Mouse (Mus musculus) lung, postnatal 25 days (tissue): Measurements from ENCODE around the gene Mrpl17.

Experiments
- DNase-seq: peaks from one replicate; pipeline ENCODE4 v3.0.0; 2022; ENCODE audit warnings: low spot score

The Mrpl17 gene

DNA sequence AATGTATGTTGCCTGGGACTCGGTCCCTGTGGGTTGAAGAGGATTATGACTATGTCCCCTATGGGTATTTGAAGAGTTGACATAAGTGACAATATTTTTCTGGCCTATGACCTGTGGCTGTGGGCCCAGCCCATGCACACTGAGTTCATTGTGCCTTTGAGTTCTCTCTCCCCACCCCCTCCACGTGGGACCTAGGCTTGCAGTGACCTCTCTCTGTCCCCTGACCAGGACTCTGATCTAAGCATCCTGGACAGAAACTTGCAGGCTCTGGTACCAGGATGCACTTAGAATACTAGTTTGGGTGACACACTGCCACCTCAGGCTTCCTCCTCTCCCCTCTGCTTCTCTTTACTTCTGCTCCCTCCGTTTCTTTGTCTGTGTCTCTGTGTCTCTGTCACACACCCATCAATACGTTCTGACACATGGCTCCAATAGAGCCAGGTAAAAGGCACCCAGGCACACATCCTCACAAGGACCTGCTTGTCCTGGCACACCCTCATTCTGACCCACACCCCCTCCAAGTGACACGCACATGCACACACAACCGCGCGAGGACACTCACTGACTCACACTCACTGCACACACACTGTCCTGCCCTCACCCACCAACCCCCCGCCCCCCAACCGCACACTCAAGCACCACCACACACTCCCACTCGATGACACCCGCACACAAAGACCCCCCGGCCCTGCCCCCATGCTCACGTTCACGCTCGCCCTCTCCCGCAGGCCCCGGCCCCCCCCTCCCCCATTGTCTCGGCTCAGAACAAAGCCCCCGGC lies 24.2 kb downstream of the Mrpl17 start:
- no peak for DNase-seq

DNA sequence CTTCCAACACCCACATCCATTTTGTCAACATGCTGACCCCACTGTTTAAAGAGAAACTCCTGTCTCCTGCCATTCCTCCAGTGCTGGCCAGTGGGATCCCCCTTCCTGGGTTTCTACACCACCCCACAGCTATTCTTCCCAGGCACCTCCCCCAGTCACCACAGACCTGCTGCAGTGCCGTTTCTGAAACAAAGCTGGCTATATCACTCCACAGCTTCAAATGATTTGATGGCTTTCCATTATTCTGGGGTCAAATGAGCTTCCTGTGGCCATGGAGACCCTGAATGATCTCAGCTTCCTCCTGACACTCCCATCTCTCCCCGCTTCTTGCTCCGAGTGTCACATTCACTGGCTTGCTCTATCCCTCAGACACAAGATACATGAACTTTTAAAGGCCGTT lies 26.3 kb downstream of the Mrpl17 start:
- no peak for DNase-seq

DNA sequence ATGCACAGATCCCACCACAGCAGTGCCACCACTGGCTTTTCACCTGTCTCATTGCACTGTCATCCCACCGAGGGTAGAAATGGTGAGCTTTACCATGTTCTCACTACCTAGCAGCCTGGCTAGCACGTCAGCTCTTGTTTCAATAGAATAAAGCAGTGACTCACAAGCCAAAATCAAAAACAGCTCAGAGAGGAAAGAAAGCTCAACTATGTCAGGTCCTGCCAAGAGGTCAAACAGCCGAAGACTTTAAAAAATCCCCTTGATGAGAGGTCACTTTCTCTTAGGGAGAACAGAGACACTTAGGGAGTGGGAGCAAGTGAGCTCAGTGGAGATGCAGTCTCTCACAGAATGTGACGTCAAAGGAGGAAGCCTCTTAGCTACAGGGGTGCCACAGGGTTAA lies 27.0 kb downstream of the Mrpl17 start:
- no peak for DNase-seq

DNA sequence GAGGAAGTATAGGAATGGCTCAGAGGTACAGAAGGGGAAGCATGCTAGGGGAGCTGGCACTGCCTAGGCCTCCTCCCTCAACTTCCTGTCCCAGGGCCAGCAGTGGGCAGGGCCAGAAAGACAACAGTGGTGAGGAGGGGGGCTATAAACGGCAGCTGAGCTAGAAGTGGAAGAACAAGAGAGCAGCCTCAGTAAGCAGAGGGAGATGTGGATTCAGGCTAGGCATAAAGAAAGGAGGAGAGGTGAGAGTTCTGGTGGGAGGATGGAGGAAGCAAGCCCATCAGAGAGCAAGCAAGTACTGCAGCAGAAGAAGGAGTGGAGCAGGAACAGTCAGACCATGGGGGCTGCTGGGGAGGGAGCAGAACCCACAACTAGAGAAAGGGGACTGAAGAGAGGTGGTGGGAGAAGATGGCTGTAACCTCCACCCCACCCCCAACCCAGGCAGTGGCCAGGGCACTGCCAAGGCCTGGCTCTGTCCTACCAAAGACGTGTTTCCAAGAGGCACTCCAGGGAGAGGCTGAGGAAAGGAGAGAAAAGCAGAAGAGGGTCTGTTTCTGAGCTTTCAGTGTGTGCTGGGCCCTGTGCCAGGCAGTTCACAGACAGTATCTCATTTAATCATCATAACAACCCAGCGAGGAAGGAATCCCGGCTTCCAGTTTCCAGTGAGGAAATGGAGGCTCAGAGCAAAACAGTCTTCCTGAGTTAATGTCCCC lies 32.2 kb downstream of the Mrpl17 start:
- DNase-seq: peak; percentile 66

DNA sequence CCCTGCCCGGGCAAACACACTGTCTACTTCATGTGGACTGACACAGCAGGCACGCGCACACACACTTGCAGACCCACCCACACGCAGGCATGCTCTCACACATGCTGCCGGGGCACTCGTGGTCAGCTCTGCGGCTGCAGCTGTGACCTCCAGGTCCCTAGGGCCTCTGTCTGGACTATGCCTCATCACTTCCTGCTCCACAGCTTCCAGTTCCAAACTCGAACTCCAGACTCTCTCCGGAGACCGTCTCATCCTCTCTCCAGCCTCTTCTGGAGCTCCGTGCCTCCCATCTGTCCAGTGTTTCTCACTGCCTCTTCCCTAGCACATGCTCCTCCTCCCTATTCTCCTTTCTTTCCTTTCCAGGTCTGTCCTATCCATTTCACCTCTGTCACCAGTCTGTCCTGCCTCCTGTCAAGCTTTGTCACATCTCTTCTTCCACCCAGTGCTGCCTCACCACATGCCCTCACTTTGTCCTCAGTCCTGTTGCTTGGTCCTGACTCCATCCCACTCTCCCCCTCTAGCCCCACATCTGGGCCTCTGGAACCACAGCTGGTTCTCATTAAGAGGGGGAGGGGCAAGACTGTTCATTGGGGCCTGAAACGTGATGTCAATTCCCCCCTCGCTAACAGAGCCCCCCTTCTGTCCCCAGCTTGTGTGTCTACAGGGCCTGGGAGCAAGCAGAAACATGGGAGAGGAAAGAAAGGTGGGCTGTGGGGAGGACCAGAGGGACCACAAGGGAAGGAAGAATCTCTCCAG lies 32.9 kb downstream of the Mrpl17 start:
- peak; percentile 27 for DNase-seq

DNA sequence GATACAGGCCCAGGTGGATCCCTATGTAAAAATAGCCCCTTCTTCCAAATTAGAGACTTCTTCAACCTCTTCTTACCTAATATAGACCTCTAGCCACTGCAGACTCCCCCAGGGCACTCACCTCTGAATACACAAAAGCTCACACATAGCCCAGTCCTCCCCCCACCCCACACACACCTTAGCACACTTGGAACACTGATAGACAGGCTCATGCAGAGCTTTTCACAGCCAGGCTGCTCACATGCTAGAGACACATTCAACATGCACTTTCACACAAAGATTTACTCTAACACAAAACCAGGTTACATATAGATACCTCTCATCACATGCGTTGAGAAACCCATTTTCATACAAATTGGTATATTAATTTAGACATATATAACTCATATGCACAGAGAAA lies 33.6 kb downstream of the Mrpl17 start:
- DNase-seq: no peak

DNA sequence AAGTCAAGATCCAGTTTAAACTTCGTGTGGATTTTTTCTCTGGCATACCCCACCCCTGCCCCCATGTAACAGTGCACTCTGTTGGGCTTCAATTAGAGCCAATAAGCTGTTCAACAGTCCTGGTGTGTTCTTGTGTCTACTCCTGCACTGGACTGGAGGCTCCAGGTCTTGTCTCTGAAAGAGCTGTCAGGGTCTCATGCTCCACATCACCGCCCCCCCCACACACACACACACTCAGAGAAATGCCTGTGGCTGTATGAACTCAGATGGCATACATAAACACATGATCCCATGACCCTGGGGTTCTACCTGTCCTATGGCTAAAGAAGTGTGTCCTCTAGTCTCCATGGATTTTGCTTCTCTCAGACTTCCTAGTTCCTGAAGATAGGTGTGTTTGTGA lies 34.9 kb downstream of the Mrpl17 start:
- no peak for DNase-seq

DNA sequence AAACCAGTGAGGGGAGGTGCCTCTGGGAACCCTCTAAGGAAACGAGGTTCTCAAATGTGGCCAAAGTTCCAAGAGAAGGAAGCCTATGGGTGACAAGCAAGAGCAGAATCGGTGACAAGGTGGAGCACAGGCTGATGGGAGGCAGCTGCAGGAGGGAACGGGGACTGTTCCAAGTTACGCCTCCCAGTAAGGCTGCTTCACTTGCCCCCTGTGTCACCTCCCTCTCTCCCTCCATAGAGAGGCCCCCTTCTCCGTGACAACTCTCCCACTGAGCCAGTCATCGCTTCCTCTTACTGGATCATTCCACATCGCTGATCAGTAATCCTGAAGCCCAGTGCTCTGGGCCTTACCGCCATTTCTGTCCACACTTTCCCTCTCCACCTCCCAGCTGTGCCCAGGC lies 36.2 kb downstream of the Mrpl17 start:
- DNase-seq: no peak

DNA sequence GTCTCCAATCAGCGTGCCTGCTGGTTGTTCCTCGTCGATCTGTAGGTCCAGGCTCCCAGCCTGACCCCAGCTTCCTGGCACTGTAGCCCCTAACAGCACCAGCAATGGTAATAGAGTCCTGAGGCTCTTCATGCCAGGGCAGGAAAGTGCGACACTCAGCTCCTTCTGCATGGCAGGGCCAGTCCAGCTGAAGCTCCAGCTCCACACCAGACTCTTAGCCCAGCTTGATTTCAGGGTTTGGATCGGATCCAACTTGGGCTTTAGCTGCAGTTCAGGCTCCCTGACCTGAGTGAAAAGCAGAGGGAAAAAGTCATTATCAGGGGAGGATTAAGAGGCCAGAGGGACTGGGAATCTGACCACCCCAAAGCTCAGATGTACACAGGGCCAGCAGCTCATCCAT lies 37.9 kb downstream of the Mrpl17 start:
- no peak for DNase-seq

DNA sequence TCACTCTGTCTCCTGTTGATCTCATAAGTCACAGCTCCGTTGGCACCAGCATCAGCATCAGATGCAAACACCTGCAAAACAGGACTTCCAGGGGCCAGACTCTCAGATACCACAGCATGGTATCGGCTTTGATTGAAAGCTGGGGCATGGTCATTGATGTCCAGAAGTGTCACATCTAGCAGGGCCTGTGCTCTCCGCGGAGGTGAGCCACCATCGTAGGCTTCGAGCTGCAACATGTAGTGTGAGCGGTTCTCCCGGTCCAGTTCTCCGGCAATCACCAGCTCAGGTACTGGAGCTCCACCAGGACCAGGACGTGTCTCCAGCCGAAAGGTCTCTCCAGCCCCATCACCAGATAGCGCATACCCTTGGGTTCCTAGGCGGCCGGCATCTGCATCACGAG lies 38.6 kb downstream of the Mrpl17 start:
- DNase-seq: no peak

DNA sequence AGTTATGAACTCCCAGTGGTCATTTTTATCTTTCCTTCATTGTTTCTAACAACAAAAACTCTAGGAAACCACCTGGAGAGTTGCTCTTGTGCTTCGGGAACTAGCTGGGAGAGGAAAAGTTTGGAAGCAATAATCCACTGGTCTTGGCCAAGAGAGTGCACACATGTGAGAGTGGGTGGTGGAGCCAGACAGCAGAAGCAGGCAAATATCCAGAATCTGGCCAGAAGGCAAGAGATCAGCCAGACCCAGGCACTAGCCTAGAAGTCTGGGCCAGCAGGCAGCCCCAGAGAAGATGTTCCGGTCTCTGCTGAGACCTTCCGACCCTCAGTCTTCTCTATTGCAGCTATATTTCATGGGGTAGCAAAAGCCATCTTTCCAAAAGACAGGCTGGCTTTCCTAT lies 40.9 kb downstream of the Mrpl17 start:
- no peak for DNase-seq

DNA sequence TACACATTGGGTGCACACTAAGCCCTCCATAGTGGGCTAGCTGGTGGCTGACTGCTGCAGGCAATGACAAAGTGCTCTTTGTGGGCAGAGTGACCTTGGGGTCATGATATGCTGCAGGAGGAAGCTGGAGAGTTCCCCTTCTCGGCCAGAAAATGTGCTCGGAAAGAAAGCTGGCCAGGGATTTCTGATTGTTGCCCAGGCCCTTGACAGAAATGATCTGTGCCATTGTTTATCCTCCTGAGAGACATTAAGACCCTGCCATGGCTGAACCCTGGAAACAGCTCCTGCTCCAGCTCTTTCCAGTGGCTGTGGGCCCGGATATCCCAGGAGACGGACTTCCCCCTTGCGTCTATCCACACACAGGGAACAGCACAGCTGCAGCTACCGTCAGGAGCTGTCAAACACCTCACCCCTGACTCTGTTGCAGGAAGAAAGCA lies 43.2 kb downstream of the Mrpl17 start:
- DNase-seq: no peak

DNA sequence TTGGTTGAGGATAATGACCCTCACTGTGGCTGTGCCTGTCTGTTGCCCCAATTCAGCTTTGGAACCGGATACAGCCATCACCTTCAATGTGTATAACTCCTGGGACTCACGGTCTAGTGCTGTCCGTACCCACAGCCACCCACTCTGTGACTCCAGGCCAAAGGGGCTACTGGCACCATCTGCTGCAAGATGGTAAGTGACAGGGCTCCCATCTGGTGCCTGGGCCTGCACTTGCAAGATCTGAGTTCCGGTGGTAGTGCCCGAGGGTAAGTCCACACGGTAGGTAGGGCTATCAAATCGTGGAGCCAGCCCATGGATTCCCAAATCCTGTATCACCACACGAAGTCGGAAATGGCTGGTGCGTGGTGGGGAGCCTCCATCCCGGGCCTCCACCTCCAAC lies 46.6 kb downstream of the Mrpl17 start:
- no peak for DNase-seq

DNA sequence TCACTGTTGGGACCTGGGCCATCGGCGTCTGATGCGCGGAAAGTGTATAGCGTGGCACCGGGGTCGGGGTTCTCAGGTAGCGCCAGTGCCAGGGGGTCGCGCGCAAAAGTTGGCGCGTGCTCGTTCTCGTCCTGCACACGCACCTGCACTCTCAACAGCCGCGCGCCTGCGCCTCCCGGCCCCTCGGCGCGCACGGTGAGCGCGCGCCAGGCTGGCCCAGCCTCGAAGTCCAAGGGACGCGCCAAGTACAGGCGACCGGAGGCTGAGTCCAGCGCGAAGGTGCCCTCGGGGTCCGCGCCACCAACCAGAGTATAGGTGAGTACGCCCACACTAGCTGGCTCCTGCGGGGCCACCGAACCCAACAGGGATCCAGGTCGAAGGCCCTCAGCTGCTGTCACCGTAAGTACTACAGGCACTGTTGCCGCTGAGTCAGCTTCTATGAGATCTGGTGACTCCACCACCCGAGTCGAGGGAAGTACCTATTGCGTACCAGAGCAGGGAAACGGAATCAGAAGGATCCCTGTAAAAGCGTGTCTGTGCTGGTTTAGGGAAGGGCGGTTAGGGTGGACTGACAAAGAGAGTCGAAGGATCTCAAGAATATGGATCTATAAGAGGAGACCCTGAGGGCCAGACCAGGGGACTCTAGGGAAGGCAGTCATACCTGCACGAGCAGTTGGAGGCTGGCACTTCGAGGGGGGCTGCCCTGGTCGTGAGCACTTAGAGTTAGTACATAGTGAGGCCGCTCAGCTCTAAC lies 48.2 kb downstream of the Mrpl17 start:
- DNase-seq: no peak

DNA sequence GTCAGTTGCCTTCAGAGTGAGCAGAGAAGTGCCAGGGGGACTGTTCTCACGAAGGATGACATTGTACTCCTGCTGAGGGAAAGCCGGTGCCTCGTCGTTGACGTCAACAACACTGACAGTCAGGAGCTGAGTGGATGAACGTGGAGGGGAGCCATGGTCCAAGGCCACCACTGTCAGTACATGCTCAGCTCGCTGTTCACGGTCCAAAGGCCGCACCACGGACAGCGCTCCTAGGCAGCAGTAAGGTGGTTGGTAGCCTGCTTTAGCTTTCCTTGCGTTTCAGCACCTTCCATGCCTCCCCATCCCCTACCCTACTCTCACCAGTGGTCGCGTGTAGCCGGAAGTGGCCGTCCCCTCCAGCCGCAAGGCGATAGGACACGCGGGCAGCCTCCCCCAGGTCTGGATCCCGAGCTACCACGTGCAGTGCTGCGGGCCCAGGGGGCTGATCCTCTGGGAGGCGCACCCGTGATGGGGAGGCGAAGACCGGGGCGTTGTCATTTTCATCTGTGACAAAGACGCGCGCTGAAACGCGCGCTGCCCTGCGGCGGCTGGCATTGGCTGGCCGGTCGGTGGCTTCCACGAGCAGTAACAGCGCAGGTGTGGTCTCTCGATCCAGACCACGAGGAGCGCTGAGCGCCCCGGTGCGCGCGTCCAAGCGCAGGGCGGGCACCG lies 49.0 kb downstream of the Mrpl17 start:
- no peak for DNase-seq

DNA sequence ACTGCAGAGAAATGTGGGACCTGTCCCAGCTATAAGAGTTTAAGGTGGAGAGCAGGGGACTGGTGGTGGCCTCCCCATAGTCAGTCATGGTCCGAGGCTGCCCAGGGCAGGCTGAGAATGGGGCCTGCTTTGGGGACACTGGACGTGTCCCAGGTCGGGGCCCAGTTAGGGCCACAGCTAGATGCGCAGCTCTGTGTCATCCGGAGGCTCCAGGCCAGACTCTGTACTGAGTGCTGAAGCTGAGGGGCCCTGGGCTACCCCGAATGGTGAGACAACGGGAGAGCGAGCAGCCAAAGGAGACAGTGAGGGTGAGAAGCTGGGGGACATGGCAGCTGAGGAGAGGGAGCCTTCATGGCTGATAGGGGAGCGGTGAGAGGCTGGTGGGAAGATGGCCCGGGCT lies 57.6 kb downstream of the Mrpl17 start:
- DNase-seq: no peak
